Mouse (Mus musculus): ENCODE results near the gene Smco2.

The Smco2 gene

GRCm38 (mm10) chr6:146901929-146902328 lies 52.0 kb downstream of the Smco2 start:
- no peak for DNase-seq (ENCODE audit: extremely low spot score)

- DNase-seq (ENCODE audit: extremely low spot score), result no peak
Observed at GRCm38 (mm10) chr6:146903632-146904031, 53.7 kb downstream of the Smco2 start.

GRCm38 (mm10) chr6:146904707-146905106 lies 54.8 kb downstream of the Smco2 start:
- DNase-seq (ENCODE audit: extremely low spot score), result no peak

DNA sequence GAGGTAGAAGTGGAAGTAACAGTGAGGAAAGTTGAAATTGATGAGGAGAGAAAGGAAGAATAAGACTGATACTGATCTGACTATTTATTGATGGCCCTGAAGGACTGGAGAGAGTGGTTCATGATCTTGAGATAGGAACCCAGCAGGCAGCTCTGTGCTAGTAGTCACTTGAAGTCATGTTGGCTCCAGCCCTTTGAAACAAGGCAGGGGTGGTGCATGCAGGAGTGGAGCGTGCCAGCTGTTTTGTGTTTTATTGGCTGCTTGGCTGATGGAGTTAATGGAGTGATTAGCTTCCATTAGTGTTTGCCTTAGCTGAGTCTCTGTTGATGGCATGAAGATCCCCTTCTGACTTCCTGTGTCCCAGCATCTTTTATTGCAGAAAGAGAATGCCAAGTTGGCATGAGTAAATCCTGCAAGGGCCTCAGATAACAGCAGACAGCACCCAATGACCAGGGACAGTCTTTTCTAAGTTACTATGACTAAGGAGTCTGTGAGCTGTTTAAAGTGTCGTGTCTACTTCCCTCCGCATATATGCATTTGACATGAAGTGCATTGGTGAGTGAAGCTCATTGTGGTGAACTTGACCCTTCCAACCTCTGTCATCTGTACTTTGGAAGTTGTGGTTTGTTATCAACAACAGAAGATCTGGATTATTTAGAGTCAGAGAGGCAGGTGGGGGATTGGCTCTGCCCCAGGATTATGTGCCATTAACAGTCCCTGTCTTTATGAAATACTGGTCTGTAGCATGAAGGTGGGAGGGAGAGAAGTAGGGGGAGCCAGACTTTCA lies 56.3 kb downstream of the Smco2 start:
- no peak for DNase-seq (ENCODE audit: extremely low spot score)

GRCm38 (mm10) chr6:146907061-146907794 lies 57.3 kb downstream of the Smco2 start:
- no peak for DNase-seq (ENCODE audit: extremely low spot score)

- DNase-seq (ENCODE audit: extremely low spot score), result no peak
Observed at GRCm38 (mm10) chr6:146907795-146908190, 57.9 kb downstream of the Smco2 start.

DNA sequence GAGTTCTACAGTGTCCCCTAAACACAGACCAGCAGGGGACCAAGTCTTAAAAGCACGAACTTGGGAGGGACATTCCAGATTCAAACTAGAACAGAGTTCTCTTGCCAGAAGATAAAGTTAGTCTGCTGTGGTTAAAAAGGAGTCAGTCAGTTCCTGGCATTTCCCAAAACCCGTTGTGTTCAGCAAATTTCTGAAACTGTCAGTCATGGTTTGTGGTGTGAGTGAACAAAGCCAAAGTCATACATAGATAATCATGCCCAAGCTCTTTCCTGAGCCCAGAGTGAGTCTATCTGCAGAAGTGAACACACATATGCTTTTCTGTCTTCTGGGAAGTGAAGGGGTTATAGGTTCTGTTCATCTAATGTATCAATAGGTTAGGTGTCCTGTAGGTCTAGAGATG lies 58.9 kb downstream of the Smco2 start:
- DNase-seq (ENCODE audit: extremely low spot score), result no peak

DNA sequence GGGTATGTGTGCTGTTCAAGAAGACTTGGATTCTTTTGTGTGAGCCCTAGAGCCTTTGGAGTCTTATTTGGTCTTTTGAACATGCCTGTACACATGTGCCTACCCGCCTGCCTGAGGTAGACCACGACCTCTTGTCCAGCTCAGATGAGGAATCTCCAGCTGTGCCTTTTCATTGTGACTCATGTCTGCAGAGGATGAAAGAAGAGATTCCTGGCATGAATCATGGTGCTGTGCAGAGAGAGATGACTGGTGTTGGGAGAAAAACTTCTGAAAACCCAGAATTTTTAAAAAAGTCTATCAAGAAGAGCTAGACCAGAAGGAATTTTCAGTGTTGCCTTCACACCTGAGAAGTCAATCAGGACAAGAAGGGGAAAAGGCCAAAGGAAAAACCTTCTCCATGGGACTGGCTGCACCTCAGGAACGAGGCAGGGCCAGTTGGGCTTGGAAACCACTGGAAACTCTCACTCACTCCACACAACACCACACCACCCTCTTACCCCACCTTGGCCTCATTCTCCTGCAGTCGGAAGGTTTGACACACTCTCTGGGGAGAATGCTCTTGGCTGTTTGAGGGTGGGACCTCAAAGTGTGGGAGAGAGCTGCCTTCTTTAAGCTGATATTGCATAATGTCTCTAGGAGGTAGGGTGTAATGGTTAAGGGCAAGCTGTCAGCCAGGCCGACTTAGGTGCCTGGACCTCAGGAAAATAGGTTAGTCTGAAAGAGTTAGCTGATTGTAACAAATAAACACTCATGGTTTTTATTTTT lies 60.0 kb downstream of the Smco2 start:
- DNase-seq (ENCODE audit: extremely low spot score), result no peak

- DNase-seq (ENCODE audit: extremely low spot score), result no peak
Observed at GRCm38 (mm10) chr6:146910801-146911200, 60.9 kb downstream of the Smco2 start.

DNA sequence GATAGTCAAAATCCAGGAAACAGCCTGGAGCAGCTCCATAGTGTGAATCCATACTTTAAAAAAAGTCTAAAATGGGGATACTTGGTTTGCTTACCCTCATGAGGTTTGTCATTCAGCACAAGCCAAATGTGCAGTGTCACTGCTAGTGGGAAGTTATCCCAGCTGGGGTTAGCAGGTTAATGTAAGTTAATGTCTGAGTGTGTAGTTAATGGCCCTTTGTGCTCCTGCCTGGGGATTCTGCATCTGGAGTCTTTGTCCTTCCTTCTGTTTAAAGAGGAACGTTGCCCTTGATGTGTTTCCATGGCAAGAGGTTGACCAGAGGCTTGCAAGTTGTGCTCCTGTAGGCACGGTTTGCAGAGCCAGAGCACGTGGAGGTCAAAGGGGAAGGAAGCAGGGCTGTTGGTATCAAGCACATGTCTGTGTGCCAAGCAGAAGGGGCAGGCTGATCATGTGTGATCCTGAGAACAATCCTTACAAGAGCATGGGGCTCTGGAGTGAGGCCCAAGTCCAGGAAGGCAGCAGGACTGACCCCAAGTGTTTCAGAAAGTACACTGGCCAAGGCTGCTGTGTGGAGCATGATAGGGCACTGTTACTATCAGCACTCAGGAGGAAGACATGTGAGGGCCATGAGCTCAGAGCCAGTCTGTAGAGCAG lies 63.1 kb downstream of the Smco2 start:
- DNase-seq (ENCODE audit: extremely low spot score), result no peak

- DNase-seq (ENCODE audit: extremely low spot score), result no peak
Observed at GRCm38 (mm10) chr6:146913489-146914198, 63.7 kb downstream of the Smco2 start.

GRCm38 (mm10) chr6:146915808-146916207 lies 65.9 kb downstream of the Smco2 start:
- DNase-seq (ENCODE audit: extremely low spot score), result no peak

GRCm38 (mm10) chr6:146917396-146917795 lies 67.5 kb downstream of the Smco2 start:
- DNase-seq (ENCODE audit: extremely low spot score), result no peak

DNA sequence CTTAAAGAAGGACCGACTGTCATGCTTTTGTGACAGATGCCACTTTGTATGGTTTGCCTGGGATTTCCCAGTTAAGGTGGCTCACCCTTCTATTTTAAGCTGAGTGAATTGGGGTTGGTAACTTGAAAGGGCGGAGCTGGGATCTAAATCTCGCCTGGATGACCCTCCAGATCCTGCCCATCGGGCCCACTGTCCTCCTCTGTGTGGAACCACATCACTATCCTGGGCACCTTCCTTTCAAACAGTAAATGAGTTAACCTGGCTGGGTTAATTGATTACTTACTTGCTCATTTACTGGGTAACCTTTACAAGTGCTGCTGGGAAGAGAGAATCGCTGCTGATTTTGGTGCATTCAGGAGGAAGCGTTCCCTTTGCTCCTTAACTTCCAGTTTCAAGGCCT lies 68.4 kb downstream of the Smco2 start:
- no peak for DNase-seq (ENCODE audit: extremely low spot score)
